Mouse (Mus musculus): ENCODE data around the gene Fam53b. TPM values are rescaled to one million over a fixed set of nuclear protein-coding genes. Genes with fewer than 3 reads are reported as not detected.

Fam53b gene
- polyA plus RNA-seq, 1 experiment: 35.3 TPM

GRCm38 (mm10) chr7:132772440-132772839 is 41.2 kb downstream of the Fam53b start:
- Histone ChIP-seq H3K4me1 (ENCODE audit: control insufficient read depth, insufficient read depth, low read length) (peaks cover 25% of the 10 kb centered on the region), H3K27ac (ENCODE audit: insufficient read depth, low read depth, low read length) (no peak overlapping the region), H3K4me3 (ENCODE audit: insufficient read depth, low read length) (no peak overlapping the region)
- TF ChIP-seq POLR2A (IDR thresholded peaks at IDR 0.05; ENCODE audit: borderline replicate concordance, low read depth, low read length) (no peak), CTCF (IDR thresholded peaks at IDR 0.05; ENCODE audit: low read depth, low read length) (no peak)

- Histone ChIP-seq H3K27ac (ENCODE audit: insufficient read depth, low read depth, low read length) (no peak overlapping the region), H3K4me3 (ENCODE audit: insufficient read depth, low read length) (no peak overlapping the region), H3K4me1 (ENCODE audit: control insufficient read depth, insufficient read depth, low read length) (peaks cover 32% of the 10 kb centered on the region)
- TF ChIP-seq CTCF (IDR thresholded peaks at IDR 0.05; ENCODE audit: low read depth, low read length) (no peak), POLR2A (IDR thresholded peaks at IDR 0.05; ENCODE audit: borderline replicate concordance, low read depth, low read length) (no peak)
Measured at GRCm38 (mm10) chr7:132768498-132769344, 45.0 kb downstream of the Fam53b start.

GRCm38 (mm10) chr7:132767999-132768370 is 45.7 kb downstream of the Fam53b start:
- Histone ChIP-seq H3K4me3 (ENCODE audit: insufficient read depth, low read length) (no peak overlapping the region), H3K4me1 (ENCODE audit: control insufficient read depth, insufficient read depth, low read length) (peaks cover 38% of the 10 kb centered on the region), H3K27ac (ENCODE audit: insufficient read depth, low read depth, low read length) (no peak overlapping the region)
- TF ChIP-seq POLR2A (IDR thresholded peaks at IDR 0.05; ENCODE audit: borderline replicate concordance, low read depth, low read length): no peak

GRCm38 (mm10) chr7:132767233-132767998 is 46.3 kb downstream of the Fam53b start:
- no peak overlapping the region for H3K27ac ChIP-seq (ENCODE audit: insufficient read depth, low read depth, low read length)

GRCm38 (mm10) chr7:132766235-132766871 is 47.3 kb downstream of the Fam53b start:
- no peak for TF ChIP-seq POLR2A (IDR thresholded peaks at IDR 0.05; ENCODE audit: borderline replicate concordance, low read depth, low read length)
- no peak for TF ChIP-seq CTCF (IDR thresholded peaks at IDR 0.05; ENCODE audit: low read depth, low read length)
- Histone ChIP-seq H3K27ac (ENCODE audit: insufficient read depth, low read depth, low read length) (peak overlapping the region; percentile 54; the same call in 1 of the 2 replicates), H3K4me3 (ENCODE audit: insufficient read depth, low read length) (no peak overlapping the region), H3K4me1 (ENCODE audit: control insufficient read depth, insufficient read depth, low read length) (peaks cover 39% of the 10 kb centered on the region)

More at GRCm38 (mm10) chr7:132767233-132767998, 46.3 kb downstream of the Fam53b start:
- H3K4me3 ChIP-seq (ENCODE audit: insufficient read depth, low read length): no peak overlapping the region
- TF ChIP-seq POLR2A (IDR thresholded peaks at IDR 0.05; ENCODE audit: borderline replicate concordance, low read depth, low read length) (no peak), CTCF (IDR thresholded peaks at IDR 0.05; ENCODE audit: low read depth, low read length) (no peak)
- peaks cover 39% of the 10 kb centered on the region for H3K4me1 ChIP-seq (ENCODE audit: control insufficient read depth, insufficient read depth, low read length)

- TF ChIP-seq CTCF (IDR thresholded peaks at IDR 0.05; ENCODE audit: low read depth, low read length) (no peak), POLR2A (IDR thresholded peaks at IDR 0.05; ENCODE audit: borderline replicate concordance, low read depth, low read length) (no peak)
- Histone ChIP-seq H3K4me1 (ENCODE audit: control insufficient read depth, insufficient read depth, low read length) (peaks cover 39% of the 10 kb centered on the region), H3K4me3 (ENCODE audit: insufficient read depth, low read length) (no peak overlapping the region), H3K27ac (ENCODE audit: insufficient read depth, low read depth, low read length) (peak overlapping the region; percentile 54)
Measured at GRCm38 (mm10) chr7:132765629-132766186, 48.0 kb downstream of the Fam53b start.

GRCm38 (mm10) chr7:132764896-132765491 is 48.7 kb downstream of the Fam53b start:
- Histone ChIP-seq H3K27ac (ENCODE audit: insufficient read depth, low read depth, low read length) (peak overlapping the region; percentile 54), H3K4me3 (ENCODE audit: insufficient read depth, low read length) (no peak overlapping the region), H3K4me1 (ENCODE audit: control insufficient read depth, insufficient read depth, low read length) (peaks cover 39% of the 10 kb centered on the region)
- no peak for TF ChIP-seq POLR2A (IDR thresholded peaks at IDR 0.05; ENCODE audit: borderline replicate concordance, low read depth, low read length)
- TF ChIP-seq CTCF (IDR thresholded peaks at IDR 0.05; ENCODE audit: low read depth, low read length): no peak

GRCm38 (mm10) chr7:132764314-132764713 is 49.4 kb downstream of the Fam53b start:
- peak overlapping the region; percentile 54 for H3K27ac ChIP-seq (ENCODE audit: insufficient read depth, low read depth, low read length)
- H3K4me1 ChIP-seq (ENCODE audit: control insufficient read depth, insufficient read depth, low read length): peaks cover 38% of the 10 kb centered on the region
- H3K4me3 ChIP-seq (ENCODE audit: insufficient read depth, low read length): no peak overlapping the region
- TF ChIP-seq POLR2A (IDR thresholded peaks at IDR 0.05; ENCODE audit: borderline replicate concordance, low read depth, low read length) (no peak), CTCF (IDR thresholded peaks at IDR 0.05; ENCODE audit: low read depth, low read length) (no peak)

- Histone ChIP-seq H3K4me1 (ENCODE audit: control insufficient read depth, insufficient read depth, low read length) (peaks cover 37% of the 10 kb centered on the region), H3K4me3 (ENCODE audit: insufficient read depth, low read length) (no peak overlapping the region), H3K27ac (ENCODE audit: insufficient read depth, low read depth, low read length) (no peak overlapping the region)
- TF ChIP-seq POLR2A (IDR thresholded peaks at IDR 0.05; ENCODE audit: borderline replicate concordance, low read depth, low read length) (no peak), CTCF (IDR thresholded peaks at IDR 0.05; ENCODE audit: low read depth, low read length) (no peak)
Measured at GRCm38 (mm10) chr7:132763911-132764310, 49.8 kb downstream of the Fam53b start.
